Mouse (Mus musculus) frontal cortex, postnatal 36 days (tissue): ENCODE measurements at regions not wholly inside any gene's neighbourhood (a gene's known extent, or its start where the extent isn't known, plus 50 kb on each side); places are given as distances from the start of the nearest gene placed in this dataset.
A peak's percentile ranks its signal among the peaks of the same experiment; 100 is the strongest.

Experiments used
- DNase-seq, 2 experiments: peaks; one replicate each; pipeline ENCODE4 v3.0.0; 2022; ENCODE audit warnings: low spot score in 2 of 2

DNA sequence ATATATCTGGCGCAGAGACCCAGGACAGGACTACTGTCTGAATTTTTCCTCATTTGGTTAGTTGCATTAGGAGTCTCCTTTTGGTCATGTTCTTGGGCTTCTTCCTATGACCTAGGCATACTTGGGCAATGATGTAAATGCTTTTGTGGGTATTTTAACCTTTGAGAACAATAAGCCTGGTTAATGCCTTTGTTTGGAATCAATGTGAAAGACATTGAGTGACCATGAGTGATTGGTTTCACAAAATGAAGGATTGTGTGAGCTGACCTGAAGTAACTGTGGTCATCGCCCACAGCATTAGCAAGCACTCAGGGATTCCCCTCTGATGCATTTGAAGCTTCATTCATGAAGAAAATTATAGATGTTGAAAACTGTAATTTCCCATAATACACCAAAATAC lies 61.9 kb upstream of the Abcb5 start:
- DNase-seq, result no peak

DNA sequence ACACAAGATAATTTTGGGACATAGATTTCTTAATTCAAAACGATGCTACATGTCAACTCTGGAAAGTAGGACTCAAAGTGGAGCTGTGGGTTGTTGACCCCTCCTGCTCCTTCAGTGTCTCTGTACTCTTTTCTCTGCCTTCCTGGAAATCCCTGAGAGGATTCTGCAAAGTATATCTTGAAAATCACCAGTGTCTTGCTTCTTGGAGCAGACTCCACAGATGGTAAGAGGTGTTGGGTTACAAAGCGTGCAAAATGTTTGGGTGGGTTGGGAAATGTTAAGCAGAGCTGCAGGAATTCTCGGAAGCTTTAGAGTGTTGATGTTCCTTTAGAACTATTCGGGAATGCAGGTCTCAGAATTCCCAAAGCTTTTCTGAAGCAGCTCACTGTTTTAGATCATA lies 61.5 kb upstream of the Abcb5 start:
- peak; percentile 13 to 39 for DNase-seq

DNA sequence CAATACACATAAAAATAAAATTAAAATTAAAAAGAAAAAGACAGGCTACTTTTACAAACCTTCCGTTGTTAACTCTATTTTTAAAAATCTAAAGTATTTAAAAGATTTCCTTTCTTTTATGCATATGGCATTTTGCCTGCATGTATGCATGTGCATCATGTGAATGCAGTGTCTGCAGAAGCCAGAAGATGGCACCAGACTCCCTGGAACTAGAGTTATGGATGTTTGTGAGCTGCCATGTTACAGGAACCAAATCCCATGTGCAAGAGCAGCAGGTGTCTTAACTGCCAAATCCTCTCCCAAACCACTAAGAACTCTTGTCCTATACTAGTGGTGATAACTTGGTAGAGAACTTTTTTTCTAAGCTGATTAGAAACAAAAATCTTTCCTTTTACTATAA lies 60.1 kb upstream of the Abcb5 start:
- peak in 1 of 2 experiments; percentile 54 for DNase-seq

DNA sequence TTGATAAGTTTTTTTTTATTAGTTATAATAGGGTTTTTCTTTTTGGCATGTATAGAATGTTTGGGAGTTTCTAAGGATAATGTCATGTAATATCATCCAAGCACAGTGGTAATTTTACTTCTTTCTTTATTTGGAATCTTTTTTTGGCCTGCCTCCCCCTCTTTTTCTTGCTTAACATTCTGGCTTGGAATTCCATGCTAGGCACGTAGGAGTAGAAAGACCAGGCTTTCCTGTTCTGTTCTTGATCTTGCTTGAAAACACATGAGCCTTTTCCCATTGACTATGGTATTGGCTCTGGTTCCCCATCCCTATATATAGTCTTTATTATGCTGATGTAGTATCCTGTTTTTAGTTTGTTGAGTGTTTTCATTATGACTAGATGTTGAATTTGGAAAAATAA lies 57.8 kb upstream of the Abcb5 start:
- DNase-seq, result peak in 1 of 2 experiments; percentile 37
